Mouse (Mus musculus) embryonic facial prominence, embryonic 11.5 days (tissue): ENCODE measurements at regions not wholly inside any gene's neighbourhood (a gene's known extent, or its start where the extent isn't known, plus 50 kb on each side); places are given as distances from the start of the nearest gene placed in this dataset.

Source experiments
- ATAC-seq: fragments of 200-750 bp; cut with Nextera tagmentation; replicated peaks from 2 replicates; pipeline ENCODE4 v1.8.0; 2017; ENCODE audit warnings: low read depth; ENCODE audit not compliant: insufficient number of reproducible peaks, low FRiP score, low TSS enrichment
- DNase-seq: peaks from one replicate; pipeline ENCODE4 v3.0.0-alpha.2; 2015; ENCODE audit warnings: low spot score
- H3K27ac ChIP-seq: fragments of 300-500 bp; sonication (generic); replicated peaks from 2 replicates; pipeline ENCODE4 v1.5.1; 2014; ENCODE audit warnings: mild to moderate bottlenecking, low read depth, low read length, control low read depth
- H3K27me3 ChIP-seq: fragments of 300-500 bp; sonication (generic); 2 replicates; pipeline ENCODE4 v1.6.1; 2014; ENCODE audit warnings: mild to moderate bottlenecking, low read length, moderate library complexity, mixed read lengths; ENCODE audit not compliant: control insufficient read depth, insufficient read depth
- H3K36me3 ChIP-seq: fragments of 300-500 bp; sonication (generic); replicated peaks from 2 replicates; pipeline ENCODE4 v1.6.1; 2014; ENCODE audit warnings: low read depth, mild to moderate bottlenecking, low read length, moderate library complexity, mixed read lengths; ENCODE audit not compliant: control insufficient read depth, insufficient read depth
- H3K4me1 ChIP-seq: fragments of 300-500 bp; sonication (generic); 2 replicates; pipeline ENCODE4 v1.6.1; 2014; ENCODE audit warnings: low read length, mixed read lengths; ENCODE audit not compliant: control insufficient read depth, insufficient read depth
- H3K4me2 ChIP-seq: fragments of 300-500 bp; sonication (generic); 2 replicates; pipeline ENCODE4 v1.6.1; 2014; ENCODE audit warnings: low read depth, mild to moderate bottlenecking, control low read depth, low read length, moderate library complexity
- H3K4me3 ChIP-seq: fragments of 300-500 bp; sonication (generic); 2 replicates; pipeline ENCODE4 v1.5.1; 2014; ENCODE audit warnings: low read depth, low read length, control low read depth
- H3K9ac ChIP-seq: fragments of 300-500 bp; sonication (generic); replicated peaks from 2 replicates; pipeline ENCODE4 v1.6.1; 2014; ENCODE audit warnings: mild to moderate bottlenecking, control low read depth, low read length
- H3K9me3 ChIP-seq: fragments of 300-500 bp; sonication (generic); replicated peaks from 2 replicates; pipeline ENCODE4 v1.6.1; 2016; ENCODE audit warnings: mild to moderate bottlenecking, low read length, inconsistent platforms, mixed read lengths; ENCODE audit not compliant: control insufficient read depth
- WGBS: fragments of 180-500 bp; shearing (Covaris S2); extraction: QIAGEN DNeasy Blood & Tissue Kit; methylation state at CpG from one replicate; pipeline ENCODE4 v1.1.7; 2014; 5-methylcytosine and 5-hydroxymethylcytosine counted together

- no peak for DNase-seq
- no peak for ATAC-seq
- no peak overlapping the region for H3K4me3 ChIP-seq
- no peaks in the 10 kb centered on the region for H3K4me1 ChIP-seq
- H3K9me3 ChIP-seq: no peaks in the 10 kb centered on the region
- H3K36me3 ChIP-seq: no peaks in the 10 kb centered on the region
- 78% methylated on average over 3 of the region's 3 CpGs for WGBS
- H3K27ac ChIP-seq: no peak overlapping the region
- H3K9ac ChIP-seq: no peak overlapping the region
- H3K4me2 ChIP-seq: no peak overlapping the region
- no peaks in the 10 kb centered on the region for H3K27me3 ChIP-seq
Measured at GRCm38 (mm10) chr10:30992167-30992566, 149.6 kb upstream of the Hey2 start.

- Histone ChIP-seq H3K27ac (no peak overlapping the region), H3K4me2 (peak overlapping the region; percentile 3; the same call in 1 of the 2 replicates), H3K36me3 (no peaks in the 10 kb centered on the region), H3K4me1 (no peaks in the 10 kb centered on the region), H3K27me3 (no peaks in the 10 kb centered on the region), H3K9me3 (no peaks in the 10 kb centered on the region), H3K9ac (0 out of 2 replicates have a peak overlapping the region, but pooled peaks have one; percentile 5), H3K4me3 (no peak overlapping the region)
- DNase-seq (peak; percentile 58), ATAC-seq (peak; percentile 88)
- WGBS: 4% methylated on average over 8 of the region's 8 CpGs
Measured at GRCm38 (mm10) chr10:30980279-30980968, 137.8 kb upstream of the Hey2 start.

GRCm38 (mm10) chr10:30979766-30980165, 137.2 kb upstream of the Hey2 start:
- Histone ChIP-seq H3K27ac (no peak overlapping the region), H3K4me3 (no peak overlapping the region), H3K36me3 (no peaks in the 10 kb centered on the region)

GRCm38 (mm10) chr10:30966176-30966575, 123.6 kb upstream of the Hey2 start:
- no peak for ATAC-seq
- no peaks in the 10 kb centered on the region for H3K27me3 ChIP-seq
- no peak overlapping the region for H3K9ac ChIP-seq
- no peaks in the 10 kb centered on the region for H3K36me3 ChIP-seq
- no peaks in the 10 kb centered on the region for H3K4me1 ChIP-seq
- no peak overlapping the region for H3K4me2 ChIP-seq
- WGBS: 97% methylated on average over 1 of the region's 1 CpGs
- DNase-seq: no peak
- H3K9me3 ChIP-seq: no peaks in the 10 kb centered on the region
- no peak overlapping the region for H3K27ac ChIP-seq
- H3K4me3 ChIP-seq: no peak overlapping the region

More at GRCm38 (mm10) chr10:30979766-30980165, 137.2 kb upstream of the Hey2 start:
- Histone ChIP-seq H3K4me1 (no peaks in the 10 kb centered on the region), H3K9me3 (no peaks in the 10 kb centered on the region), H3K4me2 (no peak overlapping the region), H3K27me3 (no peaks in the 10 kb centered on the region), H3K9ac (no peak overlapping the region)
- no peak for ATAC-seq
- 12% methylated on average over 3 of the region's 3 CpGs for WGBS
- DNase-seq: peak; percentile 32

GRCm38 (mm10) chr10:30953825-30954224, 111.2 kb upstream of the Hey2 start:
- Histone ChIP-seq H3K9me3 (no peaks in the 10 kb centered on the region), H3K4me2 (no peak overlapping the region), H3K36me3 (no peaks in the 10 kb centered on the region), H3K4me1 (no peaks in the 10 kb centered on the region), H3K4me3 (no peak overlapping the region), H3K27me3 (no peaks in the 10 kb centered on the region), H3K9ac (no peak overlapping the region), H3K27ac (no peak overlapping the region)
- ATAC-seq (no peak), DNase-seq (no peak)
- WGBS: 84% methylated on average over 3 of the region's 3 CpGs

- Histone ChIP-seq H3K36me3 (no peaks in the 10 kb centered on the region), H3K9ac (no peak overlapping the region), H3K4me1 (no peaks in the 10 kb centered on the region), H3K27me3 (no peaks in the 10 kb centered on the region), H3K27ac (no peak overlapping the region), H3K4me3 (no peak overlapping the region), H3K4me2 (no peak overlapping the region), H3K9me3 (no peaks in the 10 kb centered on the region)
- ATAC-seq (no peak), DNase-seq (peak; percentile 49)
- WGBS: 38% methylated on average over 2 of the region's 2 CpGs
Measured at GRCm38 (mm10) chr10:30952410-30952809, 109.8 kb upstream of the Hey2 start.

- Histone ChIP-seq H3K27me3 (no peaks in the 10 kb centered on the region), H3K4me3 (no peak overlapping the region), H3K4me1 (no peaks in the 10 kb centered on the region), H3K9ac (no peak overlapping the region), H3K9me3 (no peaks in the 10 kb centered on the region), H3K4me2 (no peak overlapping the region), H3K27ac (no peak overlapping the region), H3K36me3 (no peaks in the 10 kb centered on the region)
- 81% methylated on average over 4 of the region's 4 CpGs for WGBS
- no peak for ATAC-seq
- no peak for DNase-seq
Measured at GRCm38 (mm10) chr10:30946601-30947000, 104.0 kb upstream of the Hey2 start.

- no peak overlapping the region for H3K4me3 ChIP-seq
- H3K36me3 ChIP-seq: no peaks in the 10 kb centered on the region
- no peak overlapping the region for H3K27ac ChIP-seq
- WGBS: 84% methylated on average over 3 of the region's 3 CpGs
- ATAC-seq (no peak), DNase-seq (no peak)
- H3K9ac ChIP-seq: no peak overlapping the region
- H3K27me3 ChIP-seq: no peaks in the 10 kb centered on the region
- H3K9me3 ChIP-seq: no peaks in the 10 kb centered on the region
- H3K4me2 ChIP-seq: no peak overlapping the region
- no peaks in the 10 kb centered on the region for H3K4me1 ChIP-seq
Measured at GRCm38 (mm10) chr10:30918322-30918988, 75.9 kb upstream of the Hey2 start.
